Mouse (Mus musculus): ENCODE data around the gene Gm35549. TPM values are rescaled to one million over a fixed set of nuclear protein-coding genes. Genes with fewer than 3 reads are reported as not detected.

Gm35549 gene
- polyA plus RNA-seq (2015; fragmentation: Nextera tagmentation; extraction: Ambion mirVana) = not detected in 2 replicates

GRCm38 (mm10) chr9:122843760-122844159 lies at the start of gene Gm35549:
Gene Gm35549 (minus strand): TSS chr9:122844035.
- H3K4me1 ChIP-seq (replicated peaks) = no peaks in the 10 kb centered on the region
- no peak within 1 kb of the TSS for H3K9ac ChIP-seq
- ATAC-seq (ENCODE audit: low read depth) = no peak
- H3K27ac ChIP-seq (replicated peaks) = no peak within 1 kb of the TSS
- no peak within 1 kb of the TSS for H3K4me2 ChIP-seq
- H3K27me3 ChIP-seq = no peaks in the 10 kb centered on the region
- H3K9me3 ChIP-seq = peaks cover 2% of the 10 kb centered on the region; the same call in 1 of the 2 replicates
- peaks cover 7% of the 10 kb centered on the region for H3K36me3 ChIP-seq
- H3K4me3 ChIP-seq = no peak within 1 kb of the TSS
- WGBS = 72% methylated on average over 3 of the region's 3 CpGs

- Histone ChIP-seq H3K4me1 (replicated peaks) (peaks cover 10% of the 10 kb centered on the region), H3K4me3 (peak overlapping the region; percentile 80), H3K36me3 (peaks cover 23% of the 10 kb centered on the region), H3K9ac (peak overlapping the region; percentile 83), H3K9me3 (no peaks in the 10 kb centered on the region), H3K27me3 (no peaks in the 10 kb centered on the region), H3K27ac (replicated peaks) (peak overlapping the region; percentile 54; the same call in 1 of the 2 replicates), H3K4me2 (peak overlapping the region; percentile 90)
- ATAC-seq (ENCODE audit: low read depth) = peak; percentile 97
- WGBS = 7% methylated on average over 54 of the region's 54 CpGs
Measured at GRCm38 (mm10) chr9:122886372-122887179, 42.7 kb upstream of the Gm35549 start.

- H3K4me3 ChIP-seq = peak within 1 kb of the TSS; percentile 80
- H3K36me3 ChIP-seq = peaks cover 11% of the 10 kb centered on the region; the same call in 1 of the 2 replicates
- H3K4me2 ChIP-seq = peak within 1 kb of the TSS; percentile 90
- H3K27ac ChIP-seq (replicated peaks) = 0 out of 2 replicates have a peak within 1 kb of the TSS, but pooled peaks have one; percentile 3
- ATAC-seq (ENCODE audit: low read depth) = no peak
- 0 out of 2 replicates have a peak within 1 kb of the TSS, but pooled peaks have one; percentile 83 for H3K9ac ChIP-seq
- no peaks in the 10 kb centered on the region for H3K9me3 ChIP-seq
- 89% methylated on average over 3 of the region's 3 CpGs for WGBS
- peaks cover 10% of the 10 kb centered on the region for H3K4me1 ChIP-seq (replicated peaks)
- H3K27me3 ChIP-seq = no peaks in the 10 kb centered on the region
Measured at GRCm38 (mm10) chr9:122885385-122885784, 41.5 kb upstream of the Gm35549 start, which contains the start of gene Zkscan7. Gene Zkscan7 (plus strand): TSS chr9:122885685.

GRCm38 (mm10) chr9:122875145-122875544 lies 31.3 kb upstream of the Gm35549 start:
- Histone ChIP-seq H3K36me3 (no peaks in the 10 kb centered on the region), H3K4me2 (no peak overlapping the region), H3K9me3 (0 out of 2 replicates have a peak, but pooled peaks cover 2% of the 10 kb centered on the region), H3K27ac (replicated peaks) (no peak overlapping the region), H3K4me3 (no peak overlapping the region), H3K27me3 (0 out of 2 replicates have a peak, but pooled peaks cover 4% of the 10 kb centered on the region), H3K9ac (no peak overlapping the region), H3K4me1 (replicated peaks) (no peaks in the 10 kb centered on the region)
- WGBS = 93% methylated on average over 2 of the region's 2 CpGs
- no peak for ATAC-seq (ENCODE audit: low read depth)

- ATAC-seq (ENCODE audit: low read depth) = no peak
- H3K4me1 ChIP-seq (replicated peaks) = no peaks in the 10 kb centered on the region
- no peaks in the 10 kb centered on the region for H3K36me3 ChIP-seq
- H3K4me2 ChIP-seq = no peak overlapping the region
- H3K27me3 ChIP-seq = 0 out of 2 replicates have a peak, but pooled peaks cover 4% of the 10 kb centered on the region
- no peak overlapping the region for H3K27ac ChIP-seq (replicated peaks)
- no peak overlapping the region for H3K4me3 ChIP-seq
- whole genome bisulfite sequencing = 68% methylated on average over 1 of the region's 1 CpGs
- H3K9me3 ChIP-seq = 0 out of 2 replicates have a peak, but pooled peaks cover 2% of the 10 kb centered on the region
- no peak overlapping the region for H3K9ac ChIP-seq
Measured at GRCm38 (mm10) chr9:122874653-122875052, 30.8 kb upstream of the Gm35549 start.

- Histone ChIP-seq H3K36me3 (no peaks in the 10 kb centered on the region), H3K4me1 (replicated peaks) (no peaks in the 10 kb centered on the region), H3K4me3 (no peak overlapping the region), H3K9me3 (0 out of 2 replicates have a peak, but pooled peaks cover 2% of the 10 kb centered on the region), H3K27me3 (0 out of 2 replicates have a peak, but pooled peaks cover 4% of the 10 kb centered on the region), H3K27ac (replicated peaks) (no peak overlapping the region), H3K4me2 (no peak overlapping the region), H3K9ac (no peak overlapping the region)
- no peak for ATAC-seq (ENCODE audit: low read depth)
- 90% methylated on average over 4 of the region's 4 CpGs for WGBS
Measured at GRCm38 (mm10) chr9:122872595-122872994, 28.8 kb upstream of the Gm35549 start.

- peak overlapping the region; percentile 84 for H3K4me3 ChIP-seq
- WGBS = 91% methylated on average over 4 of the region's 4 CpGs
- H3K36me3 ChIP-seq = peaks cover 18% of the 10 kb centered on the region
- H3K9ac ChIP-seq = peak overlapping the region; percentile 90
- peaks cover 18% of the 10 kb centered on the region for H3K4me1 ChIP-seq (replicated peaks)
- H3K27me3 ChIP-seq = no peaks in the 10 kb centered on the region
- peaks cover 13% of the 10 kb centered on the region; the same call in 1 of the 2 replicates for H3K9me3 ChIP-seq
- ATAC-seq (ENCODE audit: low read depth) = peak; percentile 38
- peak overlapping the region; percentile 73 for H3K4me2 ChIP-seq
- no peak overlapping the region for H3K27ac ChIP-seq (replicated peaks)
Measured at GRCm38 (mm10) chr9:122866192-122866591, 22.4 kb upstream of the Gm35549 start.

- H3K4me1 ChIP-seq (replicated peaks) = peaks cover 18% of the 10 kb centered on the region
- H3K27ac ChIP-seq (replicated peaks) = peak within 1 kb of the TSS; percentile 80
- H3K9ac ChIP-seq = peak within 1 kb of the TSS; percentile 90
- peak within 1 kb of the TSS; percentile 84 for H3K4me3 ChIP-seq
- H3K36me3 ChIP-seq = peaks cover 22% of the 10 kb centered on the region
- under 1% methylated on average over 34 of the region's 34 CpGs for WGBS
- H3K9me3 ChIP-seq = peaks cover 18% of the 10 kb centered on the region; the same call in 1 of the 2 replicates
- no peaks in the 10 kb centered on the region for H3K27me3 ChIP-seq
- H3K4me2 ChIP-seq = peak within 1 kb of the TSS; percentile 73
- ATAC-seq (ENCODE audit: low read depth) = peak; percentile 94
Measured at GRCm38 (mm10) chr9:122865697-122866166, 21.9 kb upstream of the Gm35549 start, which contains the start of gene Zfp445. Gene Zfp445 (minus strand): TSS chr9:122866006.

GRCm38 (mm10) chr9:122864848-122865247 lies 21.0 kb upstream of the Gm35549 start:
- ATAC-seq (ENCODE audit: low read depth) = no peak
- 69% methylated on average over 3 of the region's 3 CpGs for WGBS
- Histone ChIP-seq H3K4me1 (replicated peaks) (peaks cover 18% of the 10 kb centered on the region), H3K4me3 (peak overlapping the region; percentile 84), H3K27ac (replicated peaks) (no peak overlapping the region), H3K36me3 (peaks cover 31% of the 10 kb centered on the region), H3K4me2 (peak overlapping the region; percentile 73), H3K9ac (peak overlapping the region; percentile 90), H3K9me3 (peaks cover 27% of the 10 kb centered on the region; the same call in 1 of the 2 replicates), H3K27me3 (no peaks in the 10 kb centered on the region)

GRCm38 (mm10) chr9:122863731-122864130 lies 19.9 kb upstream of the Gm35549 start:
- Histone ChIP-seq H3K27me3 (no peaks in the 10 kb centered on the region), H3K27ac (replicated peaks) (no peak overlapping the region), H3K4me3 (peak overlapping the region; percentile 84; the same call in 1 of the 2 replicates), H3K9ac (no peak overlapping the region), H3K4me1 (replicated peaks) (peaks cover 18% of the 10 kb centered on the region), H3K36me3 (peaks cover 42% of the 10 kb centered on the region), H3K4me2 (peak overlapping the region; percentile 73; the same call in 1 of the 2 replicates), H3K9me3 (peaks cover 31% of the 10 kb centered on the region)
- no peak for ATAC-seq (ENCODE audit: low read depth)
- 94% methylated on average over 2 of the region's 2 CpGs for WGBS

GRCm38 (mm10) chr9:122860752-122861151 lies 16.9 kb upstream of the Gm35549 start:
- Histone ChIP-seq H3K4me1 (replicated peaks) (peaks cover 18% of the 10 kb centered on the region), H3K27ac (replicated peaks) (no peak overlapping the region), H3K4me3 (no peak overlapping the region), H3K4me2 (no peak overlapping the region), H3K9ac (no peak overlapping the region), H3K36me3 (peaks cover 66% of the 10 kb centered on the region), H3K9me3 (peaks cover 22% of the 10 kb centered on the region), H3K27me3 (no peaks in the 10 kb centered on the region)
- no peak for ATAC-seq (ENCODE audit: low read depth)

GRCm38 (mm10) chr9:122856716-122857115 lies 12.9 kb upstream of the Gm35549 start:
- no peaks in the 10 kb centered on the region for H3K27me3 ChIP-seq
- 96% methylated on average over 3 of the region's 3 CpGs for WGBS
- no peak overlapping the region for H3K4me3 ChIP-seq
- H3K27ac ChIP-seq (replicated peaks) = no peak overlapping the region
- ATAC-seq (ENCODE audit: low read depth) = no peak
- H3K9ac ChIP-seq = no peak overlapping the region
- H3K9me3 ChIP-seq = peaks cover 22% of the 10 kb centered on the region
- peaks cover 95% of the 10 kb centered on the region for H3K36me3 ChIP-seq
- H3K4me1 ChIP-seq (replicated peaks) = no peaks in the 10 kb centered on the region
- H3K4me2 ChIP-seq = no peak overlapping the region
